Mouse (Mus musculus) granulocyte monocyte progenitor cell, adult 5-6 weeks (primary cell): ENCODE measurements at regions not wholly inside any gene's neighbourhood (a gene's known extent, or its start where the extent isn't known, plus 50 kb on each side); places are given as distances from the start of the nearest gene placed in this dataset.
"Not testable (repeated sequence)": the region's sequence is repeated elsewhere in the genome, so short reads cannot be mapped to it uniquely, and the experiment has no call there.

ENCODE experiments used
- ATAC-seq: replicated peaks from 2 replicates; pipeline ENCODE4 v1.8.0; 2016; ENCODE audit warnings: mild to moderate bottlenecking, moderate TSS enrichment, inconsistent platforms; ENCODE audit not compliant: poor library complexity, severe bottlenecking

GRCm38 (mm10) chr10:103862120-103862519, 280.7 kb upstream of the Gm21293 start:
- ATAC-seq, result no peak

GRCm38 (mm10) chr10:103863909-103864308, 278.9 kb upstream of the Gm21293 start:
- no peak for ATAC-seq

DNA sequence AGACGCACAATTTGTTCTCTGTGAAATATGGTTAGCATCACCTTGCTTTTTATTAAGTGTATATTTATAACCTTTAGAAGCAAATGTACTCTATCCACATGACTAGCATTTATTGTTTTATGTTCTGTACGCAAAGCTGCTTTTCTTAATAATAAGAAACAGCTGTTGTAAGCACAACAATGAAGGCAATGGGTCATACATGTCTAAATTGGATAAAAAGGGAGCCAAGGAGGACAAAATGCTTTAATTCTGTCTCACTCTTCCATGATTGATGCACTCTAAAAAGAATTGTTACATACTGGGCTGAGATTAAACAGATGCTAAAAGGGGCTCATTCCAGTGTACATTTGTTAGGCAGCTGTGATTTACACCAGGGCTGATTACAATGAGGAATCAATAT, 232.7 kb upstream of the Gm21293 start:
- ATAC-seq, result no peak

GRCm38 (mm10) chr10:103958183-103958582, 184.6 kb upstream of the Gm21293 start:
- ATAC-seq, result no peak

- ATAC-seq, result no peak
These were observed 166.7 kb upstream of the Gm21293 start for GRCm38 (mm10) chr10:103976059-103976458.

GRCm38 (mm10) chr10:103984287-103984956, 158.4 kb upstream of the Gm21293 start:
- no peak for ATAC-seq

GRCm38 (mm10) chr10:104019540-104019939, 123.2 kb upstream of the Gm21293 start:
- ATAC-seq, result no peak

DNA sequence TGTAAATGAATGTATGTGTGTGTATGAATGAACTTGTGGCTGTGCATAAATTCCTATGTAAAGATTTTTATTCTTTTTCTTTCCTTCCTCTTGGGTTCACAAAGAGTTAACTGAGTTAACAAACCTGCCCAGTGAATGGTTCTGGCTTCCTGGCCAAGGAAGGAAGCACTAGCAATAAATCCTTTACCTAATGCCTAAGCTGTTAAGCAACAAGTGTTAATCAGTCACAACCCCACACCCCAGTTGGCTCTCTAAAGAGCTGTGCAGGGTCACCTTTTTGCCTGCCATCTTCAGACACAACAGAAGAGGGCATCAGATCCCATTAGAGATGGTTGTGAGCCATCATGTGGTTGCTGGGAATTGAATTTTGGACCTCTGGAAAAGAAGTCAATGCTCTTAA, 121.2 kb upstream of the Gm21293 start:
- ATAC-seq, result no peak

- ATAC-seq, result no peak
These were observed 114.6 kb upstream of the Gm21293 start for GRCm38 (mm10) chr10:104028162-104028561.

- ATAC-seq, result no peak
These were observed 110.0 kb upstream of the Gm21293 start for GRCm38 (mm10) chr10:104032771-104033170.

GRCm38 (mm10) chr10:104041729-104042386, 100.9 kb upstream of the Gm21293 start:
- not testable (repeated sequence) for ATAC-seq

- ATAC-seq, result no peak
These were observed 100.4 kb upstream of the Gm21293 start for GRCm38 (mm10) chr10:104042387-104042775.

DNA sequence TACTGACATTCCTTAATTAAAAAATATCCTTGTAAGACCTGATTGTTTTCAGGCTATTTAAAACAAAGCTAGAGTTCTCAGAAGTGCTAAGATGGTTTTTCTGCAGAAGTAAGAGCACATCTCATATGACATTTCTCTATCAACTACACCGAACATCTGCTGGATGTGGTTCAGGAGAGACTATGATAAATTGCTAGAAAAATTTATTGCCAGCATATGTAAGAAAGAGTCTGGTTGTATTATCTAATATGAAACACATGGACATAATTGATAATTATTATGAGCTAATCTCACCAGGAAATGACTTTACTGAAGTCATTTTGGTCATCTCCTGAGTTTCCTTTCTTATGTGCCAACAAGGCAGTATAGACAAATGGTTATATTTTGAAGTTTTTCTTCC, 99.2 kb upstream of the Gm21293 start:
- ATAC-seq, result no peak
